Mouse (Mus musculus) stomach, postnatal 0 days (tissue): ENCODE measurements around the gene Hipk1.

Experiments used
- CTCF ChIP-seq: IDR thresholded peaks from 2 replicates; pipeline ENCODE4 v1.5.1; 2016; ENCODE audit warnings: antibody characterized with exemption, low read depth, mild to moderate bottlenecking, moderate library complexity
- EP300 ChIP-seq: optimal IDR thresholded peaks from 2 replicates; pipeline ENCODE3; 2016; ENCODE audit warnings: antibody characterized with exemption

GRCm38 (mm10) chr3:103782844-103783609 is 8.3 kb downstream of the Hipk1 start:
- TF ChIP-seq EP300 (peak; percentile 37), CTCF (no peak)
